Mouse (Mus musculus) forebrain, postnatal 0 days (tissue): ENCODE results near the gene Elf2. TPM values are rescaled to one million over a fixed set of nuclear protein-coding genes. Genes with fewer than 3 reads are reported as not detected.

Experiments used
- ATAC-seq: fragments of 200-750 bp; cut with Nextera tagmentation; 2 replicates; pipeline ENCODE4 v1.8.0; 2017; ENCODE audit warnings: mild to moderate bottlenecking, moderate library complexity
- DNase-seq: peaks from one replicate; pipeline ENCODE4 v3.0.0-alpha.2; 2015
- H3K27ac ChIP-seq: fragments of 300-500 bp; sonication (generic); 2 replicates; pipeline ENCODE4 v1.5.1; 2014; ENCODE audit warnings: low read depth, mild to moderate bottlenecking, antibody characterized with exemption, low read length, moderate library complexity, mixed read lengths
- H3K27me3 ChIP-seq: fragments of 300-500 bp; sonication (generic); 2 replicates; pipeline ENCODE4 v1.6.1; 2014; ENCODE audit warnings: mild to moderate bottlenecking, low read length, mixed read lengths; ENCODE audit not compliant: insufficient read depth
- H3K36me3 ChIP-seq: fragments of 300-500 bp; sonication (generic); 2 replicates; pipeline ENCODE4 v1.6.1; 2014; ENCODE audit warnings: mild to moderate bottlenecking, moderate library complexity; ENCODE audit not compliant: insufficient read depth
- H3K4me1 ChIP-seq: fragments of 300-500 bp; sonication (generic); 2 replicates; pipeline ENCODE4 v1.6.1; 2014; ENCODE audit warnings: antibody characterized with exemption; ENCODE audit not compliant: insufficient read depth
- H3K4me2 ChIP-seq: fragments of 300-500 bp; sonication (generic); 2 replicates; pipeline ENCODE4 v1.6.1; 2014; ENCODE audit warnings: low read depth, mild to moderate bottlenecking, moderate library complexity
- H3K4me3 ChIP-seq: fragments of 300-500 bp; sonication (generic); 2 replicates; pipeline ENCODE4 v1.5.1; 2014; ENCODE audit warnings: low read depth, low read length, mixed read lengths
- H3K9ac ChIP-seq: fragments of 300-500 bp; sonication (generic); 2 replicates; pipeline ENCODE4 v1.6.1; 2014; ENCODE audit warnings: mild to moderate bottlenecking
- H3K9me3 ChIP-seq: fragments of 300-500 bp; sonication (generic); 2 replicates; pipeline ENCODE4 v1.6.1; 2016; ENCODE audit warnings: low read length
- CTCF ChIP-seq: sonication (generic); IDR thresholded peaks from 2 replicates; pipeline ENCODE4 v1.5.1; 2016; ENCODE audit warnings: antibody characterized with exemption, control low read depth, low read depth
- WGBS: fragments of 180-500 bp; shearing (Covaris S2); extraction: QIAGEN DNeasy Blood & Tissue Kit; methylation state at CpG from one replicate; pipeline ENCODE4 v1.1.7; 2014; 5-methylcytosine and 5-hydroxymethylcytosine counted together
- microRNA-seq, 2 experiments: library from miRNA; unstranded; fragments of <30 nt; microRNA quantifications; one replicate each; pipeline ENCODE4; 2016
- polyA plus RNA-seq: library from polyadenylated mRNA; unstranded; fragments of >200 nt; fragmentation: Nextera tagmentation; extraction: Ambion mirVana; gene quantifications from 2 replicates; pipeline ENCODE4 v1.2.1, GENCODE M21; 2015
- total RNA-seq: library from RNA; depleted of rRNA; stranded (reverse); fragments of >200 nt; gene quantifications from 2 replicates; pipeline ENCODE4 v1.2.3, GENCODE M21; 2014; rRNA removed

The Elf2 gene
- total and polyA plus RNA-seq, 2 experiments from 2014 or later: 26.4 to 83.9 TPM

DNA sequence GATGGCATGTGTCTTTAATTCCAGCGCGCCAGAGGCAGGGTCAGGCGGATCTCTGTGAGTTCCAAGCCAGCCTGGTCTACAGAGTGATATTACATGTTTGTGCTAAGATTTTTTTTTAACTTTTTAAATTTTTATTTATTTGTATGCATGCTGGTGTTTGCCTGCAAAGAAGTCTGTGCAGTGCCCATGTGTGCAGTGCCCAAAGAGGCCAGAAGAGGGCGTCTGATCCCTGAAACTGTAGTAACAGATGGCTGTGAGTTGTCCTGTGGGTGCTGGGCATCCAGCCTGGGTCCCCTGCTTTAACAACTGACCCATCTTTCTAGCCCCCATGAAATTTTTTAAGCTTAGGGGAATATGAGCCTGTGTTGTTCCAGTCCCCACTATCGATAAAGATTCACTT, 136.0 kb downstream of the Elf2 start:
- no peaks in the 10 kb centered on the region for H3K36me3 ChIP-seq
- ATAC-seq (no peak), DNase-seq (no peak)
- H3K4me3 ChIP-seq: no peak overlapping the region
- no peak for TF ChIP-seq CTCF
- H3K4me2 ChIP-seq: no peak overlapping the region
- H3K27me3 ChIP-seq: no peaks in the 10 kb centered on the region
- H3K4me1 ChIP-seq: no peaks in the 10 kb centered on the region
- no peak overlapping the region for H3K27ac ChIP-seq
- 89% methylated on average over 5 of the region's 5 CpGs for WGBS
- no peak overlapping the region for H3K9ac ChIP-seq
- no peaks in the 10 kb centered on the region for H3K9me3 ChIP-seq

DNA sequence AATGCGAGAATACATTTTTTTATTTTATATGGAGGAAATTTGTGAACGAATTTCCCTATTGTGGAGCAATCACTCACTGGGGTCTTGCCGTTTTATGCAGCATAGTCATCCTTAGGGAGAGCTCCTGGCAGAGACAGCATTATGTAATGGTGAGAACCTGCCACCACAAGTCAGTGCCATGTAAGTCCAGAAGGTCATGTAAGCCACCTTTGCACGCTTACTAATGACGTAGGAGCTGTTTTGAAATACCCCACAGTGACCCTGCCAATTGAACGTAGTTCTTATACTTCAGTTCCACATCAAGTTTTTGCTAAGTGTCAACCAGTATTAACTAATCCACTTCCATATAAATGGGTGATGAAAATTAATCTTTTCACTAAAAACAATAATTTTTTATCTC, 136.6 kb downstream of the Elf2 start:
- WGBS: 92% methylated on average over 6 of the region's 6 CpGs
- no peak for DNase-seq
- ATAC-seq: no peak
- Histone ChIP-seq H3K36me3 (no peaks in the 10 kb centered on the region), H3K9me3 (no peaks in the 10 kb centered on the region), H3K9ac (no peak overlapping the region), H3K27me3 (no peaks in the 10 kb centered on the region), H3K4me3 (no peak overlapping the region), H3K4me1 (no peaks in the 10 kb centered on the region), H3K27ac (no peak overlapping the region), H3K4me2 (no peak overlapping the region)
- TF ChIP-seq CTCF: no peak

Small RNA genes within 50 kb of the gene (microRNA-seq; reads per million reads assigned to microRNA genes)
- gene Gm24282: 0 reads per million in 2 experiments

Other genes starting within 250 kb of the Elf2 start
- 31.5 and 33.7 TPM in 2 replicates for gene Noct, start 116.2 kb downstream of the Elf2 start, total RNA-seq
- gene Noct, start 116.2 kb downstream of the Elf2 start, polyA plus RNA-seq: 27.0 and 32.6 TPM in 2 replicates
- 0.54 and 0.67 TPM in 2 replicates for gene Mgarp, start 56.1 kb upstream of the Elf2 start, total RNA-seq
- gene Mgarp, start 56.1 kb upstream of the Elf2 start, polyA plus RNA-seq: 0.42 and 0.53 TPM in 2 replicates
- 78.2 and 186 TPM in 2 replicates for gene Ndufc1, start 68.3 kb upstream of the Elf2 start, total RNA-seq
- 871 and 1,036 TPM in 2 replicates for gene Ndufc1, start 68.3 kb upstream of the Elf2 start, polyA plus RNA-seq
- gene Naa15, start 74.5 kb upstream of the Elf2 start, total RNA-seq: 28.3 and 36.9 TPM in 2 replicates
- 21.4 and 29.7 TPM in 2 replicates for gene Naa15, start 74.5 kb upstream of the Elf2 start, polyA plus RNA-seq
- 41.0 and 47.9 TPM in 2 replicates for gene Rab33b, start 143.3 kb upstream of the Elf2 start, total RNA-seq
- gene Rab33b, start 143.3 kb upstream of the Elf2 start, polyA plus RNA-seq: 31.3 and 32.8 TPM in 2 replicates
- gene Setd7, start 220.2 kb upstream of the Elf2 start, total RNA-seq: 15.2 and 22.8 TPM in 2 replicates
- gene Setd7, start 220.2 kb upstream of the Elf2 start, polyA plus RNA-seq: 0.92 and 2.1 TPM in 2 replicates